16 mouse cellular contexts compared by ENCODE assay signal in genomic region chr17:62690256-62690655, GRCm38 (mm10).
DNase-seq lines count a peak whose midpoint lies in the region; ATAC-seq and TF ChIP-seq lines count a peak whose summit lies in the region.
"Had no signal": no experiment of that assay in that cellular context is flagged by ENCODE, and none has a peak within 500 bp of the region (broad histone marks: within the 10 kb centered on the region; RNA-seq: fewer than 3 reads in every experiment).

No protein-coding gene starts in this region.

- TF ChIP-seq CTCF in midbrain, postnatal 0 days (IDR thresholded peaks at IDR 0.05), result peak; percentile 21; the same call in 1 of the 2 replicates

- no peak for DNase-seq in kidney, postnatal 4 days
- DNase-seq in midbrain, postnatal 0 days (ENCODE audit: low spot score), result peak; percentile 22
- no peak for DNase-seq in MN1 (ENCODE audit: low spot score)
- DNase-seq: cerebellum, adult 18-20 months; embryo, embryonic 11 days; heart, adult 2 months; left cerebral cortex, postnatal 4 days; thymus, postnatal 4 days had no signal

- no peak overlapping the region for H3K9ac ChIP-seq in forebrain, embryonic 13.5 days
- H3K9ac ChIP-seq in forebrain, embryonic 12.5 days, result no peak overlapping the region
- H3K9ac ChIP-seq in kidney, embryonic 15.5 days, result no peak overlapping the region
- no peak overlapping the region for H3K9ac ChIP-seq in midbrain, postnatal 0 days (replicated peaks; ENCODE audit: low read length, poor library complexity, severe bottlenecking)
- no peak overlapping the region for H3K9ac ChIP-seq in midbrain, embryonic 13.5 days (replicated peaks)
- H3K9ac ChIP-seq in stomach, embryonic 15.5 days, result no peak overlapping the region
- H3K9ac ChIP-seq: midbrain, embryonic 12.5 days had no signal

- 0 out of 2 replicates have a peak, but pooled peaks have one; percentile 39 for ATAC-seq in forebrain, embryonic 13.5 days
- no peak for ATAC-seq in forebrain, embryonic 12.5 days (ENCODE audit: low FRiP score)
- 0 out of 2 replicates have a peak, but pooled peaks have one; percentile 33 for ATAC-seq in kidney, embryonic 15.5 days (replicated peaks; ENCODE audit: low FRiP score)
- ATAC-seq in midbrain, postnatal 0 days (ENCODE audit: low FRiP score), result no peak
- no peak for ATAC-seq in midbrain, embryonic 13.5 days
- ATAC-seq in stomach, embryonic 15.5 days (ENCODE audit: insufficient read depth, low FRiP score, low read depth), result peak; percentile 65; the same call in 1 of the 2 replicates
- ATAC-seq: inflammation-experienced regulatory T-cells, adult 6 months had no signal

- no peaks in the 10 kb centered on the region for H3K36me3 ChIP-seq in forebrain, embryonic 13.5 days (ENCODE audit: poor library complexity, severe bottlenecking)
- H3K36me3 ChIP-seq in forebrain, embryonic 12.5 days (replicated peaks), result no peaks in the 10 kb centered on the region
- H3K36me3 ChIP-seq in kidney, embryonic 15.5 days, result no peaks in the 10 kb centered on the region
- no peaks in the 10 kb centered on the region for H3K36me3 ChIP-seq in midbrain, postnatal 0 days (ENCODE audit: insufficient read depth, low read length)
- no peaks in the 10 kb centered on the region for H3K36me3 ChIP-seq in midbrain, embryonic 13.5 days
- H3K36me3 ChIP-seq in stomach, embryonic 15.5 days, result no peaks in the 10 kb centered on the region
- H3K36me3 ChIP-seq: midbrain, embryonic 12.5 days had no signal

- no peak overlapping the region for H3K4me2 ChIP-seq in forebrain, embryonic 13.5 days
- no peak overlapping the region for H3K4me2 ChIP-seq in forebrain, embryonic 12.5 days
- no peak overlapping the region for H3K4me2 ChIP-seq in kidney, embryonic 15.5 days
- H3K4me2 ChIP-seq in midbrain, postnatal 0 days (ENCODE audit: low read depth, low read length, poor library complexity, severe bottlenecking), result no peak overlapping the region
- H3K4me2 ChIP-seq in midbrain, embryonic 13.5 days (replicated peaks), result no peak overlapping the region
- H3K4me2 ChIP-seq in stomach, embryonic 15.5 days, result no peak overlapping the region
- H3K4me2 ChIP-seq: midbrain, embryonic 12.5 days had no signal

- H3K27me3 ChIP-seq in forebrain, embryonic 13.5 days, result no peaks in the 10 kb centered on the region
- H3K27me3 ChIP-seq in forebrain, embryonic 12.5 days, result no peaks in the 10 kb centered on the region
- no peaks in the 10 kb centered on the region for H3K27me3 ChIP-seq in kidney, embryonic 15.5 days
- H3K27me3 ChIP-seq in midbrain, postnatal 0 days (ENCODE audit: insufficient read depth, low read length), result no peaks in the 10 kb centered on the region
- no peaks in the 10 kb centered on the region for H3K27me3 ChIP-seq in midbrain, embryonic 13.5 days
- H3K27me3 ChIP-seq in stomach, embryonic 15.5 days (replicated peaks), result no peaks in the 10 kb centered on the region
- H3K27me3 ChIP-seq: CH12.LX; midbrain, embryonic 12.5 days had no signal

- H3K9me3 ChIP-seq in forebrain, embryonic 13.5 days (replicated peaks), result no peaks in the 10 kb centered on the region
- no peaks in the 10 kb centered on the region for H3K9me3 ChIP-seq in forebrain, embryonic 12.5 days
- no peaks in the 10 kb centered on the region for H3K9me3 ChIP-seq in kidney, embryonic 15.5 days (replicated peaks)
- H3K9me3 ChIP-seq in midbrain, postnatal 0 days (ENCODE audit: low read length), result no peaks in the 10 kb centered on the region
- no peaks in the 10 kb centered on the region for H3K9me3 ChIP-seq in midbrain, embryonic 13.5 days
- H3K9me3 ChIP-seq in stomach, embryonic 15.5 days, result no peaks in the 10 kb centered on the region
- H3K9me3 ChIP-seq: midbrain, embryonic 12.5 days had no signal

- no peak overlapping the region for H3K27ac ChIP-seq in forebrain, embryonic 13.5 days
- no peak overlapping the region for H3K27ac ChIP-seq in forebrain, embryonic 12.5 days
- no peak overlapping the region for H3K27ac ChIP-seq in kidney, embryonic 15.5 days
- H3K27ac ChIP-seq in midbrain, postnatal 0 days (ENCODE audit: low read depth, low read length), result no peak overlapping the region
- H3K27ac ChIP-seq in midbrain, embryonic 13.5 days, result no peak overlapping the region
- no peak overlapping the region for H3K27ac ChIP-seq in stomach, embryonic 15.5 days
- H3K27ac ChIP-seq: heart, adult 2 months; midbrain, embryonic 12.5 days had no signal

- H3K4me1 ChIP-seq in forebrain, embryonic 13.5 days, result peaks cover 27% of the 10 kb centered on the region
- peaks cover 45% of the 10 kb centered on the region for H3K4me1 ChIP-seq in forebrain, embryonic 12.5 days
- H3K4me1 ChIP-seq in kidney, embryonic 15.5 days, result peaks cover 24% of the 10 kb centered on the region
- H3K4me1 ChIP-seq in midbrain, postnatal 0 days (ENCODE audit: insufficient read depth, low read length), result no peaks in the 10 kb centered on the region; the same call in 1 of the 2 replicates
- peaks cover 52% of the 10 kb centered on the region for H3K4me1 ChIP-seq in midbrain, embryonic 13.5 days (replicated peaks)
- H3K4me1 ChIP-seq in stomach, embryonic 15.5 days, result peaks cover 5% of the 10 kb centered on the region; the same call in 1 of the 2 replicates

- 41% methylated on average over 8 of the region's 8 CpGs for WGBS in forebrain, embryonic 13.5 days
- 40% methylated on average over 8 of the region's 8 CpGs for WGBS in forebrain, embryonic 12.5 days
- 61% methylated on average over 8 of the region's 8 CpGs for WGBS in kidney, embryonic 15.5 days
- WGBS in midbrain, postnatal 0 days, result 61% methylated on average over 8 of the region's 8 CpGs
- whole genome bisulfite sequencing in midbrain, embryonic 13.5 days, result 64% methylated on average over 8 of the region's 8 CpGs
- 40% methylated on average over 8 of the region's 8 CpGs for WGBS in stomach, embryonic 15.5 days

- H3K4me3 ChIP-seq in forebrain, embryonic 13.5 days, result no peak overlapping the region
- H3K4me3 ChIP-seq in forebrain, embryonic 12.5 days (replicated peaks), result no peak overlapping the region
- no peak overlapping the region for H3K4me3 ChIP-seq in kidney, embryonic 15.5 days (replicated peaks)
- H3K4me3 ChIP-seq in midbrain, postnatal 0 days (ENCODE audit: low read depth, low read length), result no peak overlapping the region
- no peak overlapping the region for H3K4me3 ChIP-seq in midbrain, embryonic 13.5 days (replicated peaks)
- no peak overlapping the region for H3K4me3 ChIP-seq in stomach, embryonic 15.5 days (replicated peaks)
- H3K4me3 ChIP-seq: heart, adult 2 months; midbrain, embryonic 12.5 days had no signal

Comparison
In these comparisons a context has a peak if more than half of its experiments do, and no peak if none do; other contexts are left out.
1. ATAC-seq: peak in forebrain, embryonic 13.5 days (single experiment), kidney, embryonic 15.5 days (single experiment) and stomach, embryonic 15.5 days (single experiment); none in forebrain, embryonic 12.5 days (single experiment), midbrain, postnatal 0 days (single experiment) and midbrain, embryonic 13.5 days (single experiment).